Mouse (Mus musculus) hematopoietic stem cell, adult 5-6 weeks (primary cell): ENCODE measurements around the gene Slc9a1. TPM values are rescaled to one million over a fixed set of nuclear protein-coding genes. Genes with fewer than 3 reads are reported as not detected.
A peak's percentile ranks its signal among the peaks of the same experiment; 100 is the strongest.

Source experiments
- ATAC-seq, 2 experiments: fragments of 125-278 bp in 1 of 2; replicated peaks in 1 of 2; 2 replicates each; pipeline ENCODE4 v1.8.0; 2016 to 2017; ENCODE audit warnings: inconsistent platforms in 2 of 2, mild to moderate bottlenecking in 2 of 2, moderate number of reproducible peaks in 2 of 2, low read depth in 1 of 2, moderate TSS enrichment in 1 of 2; ENCODE audit not compliant: low FRiP score in 2 of 2, poor library complexity in 2 of 2, severe bottlenecking in 2 of 2, insufficient read depth in 1 of 2, low TSS enrichment in 1 of 2
- total RNA-seq: library from RNA; stranded (forward); fragments of 172-1452, 232-1000 nt; gene quantifications from 2 replicates; pipeline ENCODE4 v1.2.3, GENCODE M21; 2017

The Slc9a1 gene
- total RNA-seq, 1 experiment from 2014 or later: 16.9 TPM

- no peak for ATAC-seq
These were observed 76.2 kb downstream of the Slc9a1 start for GRCm38 (mm10) chr4:133445727-133446126.

GRCm38 (mm10) chr4:133447366-133447765 is 77.9 kb downstream of the Slc9a1 start:
- no peak for ATAC-seq

GRCm38 (mm10) chr4:133447967-133448366 is 78.5 kb downstream of the Slc9a1 start:
- ATAC-seq: no peak

GRCm38 (mm10) chr4:133448708-133449388 is 79.3 kb downstream of the Slc9a1 start:
- ATAC-seq: no peak

GRCm38 (mm10) chr4:133449726-133450125 is 80.2 kb downstream of the Slc9a1 start:
- peak in 1 of 2 experiments; percentile 47; a peak in 1 of 4 replicates for ATAC-seq

- ATAC-seq: peak; percentile 69 to 72
These were observed 82.0 kb downstream of the Slc9a1 start for GRCm38 (mm10) chr4:133451536-133451935.

GRCm38 (mm10) chr4:133452433-133452832 is 82.9 kb downstream of the Slc9a1 start:
- no peak for ATAC-seq

- peak; percentile 52 to 88 for ATAC-seq
These were observed 88.5 kb downstream of the Slc9a1 start for GRCm38 (mm10) chr4:133458044-133458443.

GRCm38 (mm10) chr4:133460006-133460405 is 90.5 kb downstream of the Slc9a1 start:
- ATAC-seq: no peak

- no peak for ATAC-seq
These were observed 91.4 kb downstream of the Slc9a1 start for GRCm38 (mm10) chr4:133460796-133461325.

- ATAC-seq: no peak
These were observed 91.9 kb downstream of the Slc9a1 start for GRCm38 (mm10) chr4:133461362-133461761.

GRCm38 (mm10) chr4:133463184-133463583 is 93.7 kb downstream of the Slc9a1 start:
- 0 out of 4 replicates have a peak, but pooled peaks of 1 of the 2 experiments have one; percentile 25 for ATAC-seq

GRCm38 (mm10) chr4:133468080-133468479 is 98.6 kb downstream of the Slc9a1 start:
- ATAC-seq: peak; percentile 67 to 91

GRCm38 (mm10) chr4:133469122-133469521 is 99.6 kb downstream of the Slc9a1 start:
- no peak for ATAC-seq

- ATAC-seq: no peak
These were observed 101.8 kb downstream of the Slc9a1 start for GRCm38 (mm10) chr4:133471135-133471821.
